Mouse (Mus musculus) lung, postnatal 10 days (tissue): ENCODE measurements at regions not wholly inside any gene's neighbourhood (a gene's known extent, or its start where the extent isn't known, plus 50 kb on each side); places are given as distances from the start of the nearest gene placed in this dataset.

Source experiments
- DNase-seq: peaks from one replicate; pipeline ENCODE4 v3.0.0; 2021

DNA sequence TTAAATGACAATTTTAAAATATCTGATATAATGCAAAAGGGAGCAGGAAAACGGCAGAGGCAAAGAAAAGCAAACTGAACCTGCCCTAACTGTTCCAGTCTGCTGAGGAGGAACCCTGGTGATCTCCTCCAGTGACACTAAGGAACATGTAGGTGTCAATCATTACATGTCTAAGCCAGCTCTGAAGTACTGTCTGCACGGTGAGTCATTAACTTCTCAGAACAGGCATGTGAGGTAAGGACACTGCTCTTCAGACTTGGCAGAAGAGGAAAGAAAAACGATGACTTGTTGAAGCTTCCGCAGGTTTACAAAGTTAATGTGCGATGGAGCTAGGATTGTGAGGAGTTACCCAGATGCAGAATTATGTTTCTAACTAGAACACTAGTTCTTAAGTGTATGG, 199.1 kb downstream of the Nuf2 start:
- no peak for DNase-seq

DNA sequence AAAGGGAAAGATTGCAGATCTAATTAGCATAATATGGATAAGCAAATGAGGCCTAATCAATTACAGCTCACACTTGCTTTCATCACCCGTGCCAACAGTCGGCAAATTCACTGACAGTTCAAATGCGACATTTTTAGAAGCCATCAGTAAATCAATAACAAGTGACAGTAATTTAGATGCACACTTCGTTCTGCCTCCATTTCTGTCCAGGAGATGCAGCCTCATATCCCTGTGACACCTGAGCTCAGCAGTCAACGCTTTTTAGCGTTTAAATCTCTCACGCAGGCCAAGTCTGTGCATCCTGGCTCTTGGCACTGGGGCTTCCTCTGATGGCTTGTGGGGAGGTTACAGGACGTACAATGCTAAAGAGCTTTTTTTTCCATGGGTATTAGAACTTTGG, 218.0 kb downstream of the Nuf2 start:
- DNase-seq = no peak

DNA sequence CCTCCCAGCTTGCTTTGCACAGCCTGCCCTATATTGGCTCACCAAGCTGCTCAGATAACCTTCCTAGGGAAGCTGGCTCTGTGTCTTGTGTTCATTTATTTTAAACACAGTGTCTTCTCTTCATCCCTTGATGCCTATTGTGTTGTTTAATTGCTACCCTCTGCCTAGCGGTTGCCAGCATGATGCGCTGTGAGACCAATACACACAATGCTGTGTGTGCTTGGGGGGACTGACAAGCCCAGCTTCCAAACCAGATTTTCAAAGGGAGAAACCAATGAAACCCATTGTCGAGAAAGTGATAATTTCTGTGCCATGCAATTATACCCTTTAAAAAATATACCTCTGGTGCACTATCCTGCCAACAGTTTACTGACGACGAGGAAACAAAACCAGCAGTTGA, 247.8 kb downstream of the Nuf2 start:
- DNase-seq = no peak

DNA sequence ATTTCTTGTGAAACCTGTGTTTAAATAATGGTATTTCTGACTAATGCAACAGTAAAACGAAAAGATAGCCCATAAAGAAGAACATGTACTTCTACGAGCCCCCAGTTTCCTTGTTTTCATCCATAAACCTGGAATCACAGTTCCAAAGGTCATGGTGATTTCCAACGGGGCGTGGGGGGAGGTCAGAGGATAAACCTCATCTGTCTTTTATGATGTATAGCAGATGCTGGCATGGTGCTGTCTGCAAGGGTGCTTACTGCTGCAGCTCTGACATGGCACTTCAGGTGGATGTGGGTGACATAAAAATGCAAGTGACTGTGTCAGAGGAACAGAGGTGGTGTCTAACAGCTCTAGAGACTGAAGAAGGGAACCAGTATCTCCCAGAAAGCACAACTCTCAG, 260.5 kb downstream of the Nuf2 start:
- no peak for DNase-seq

DNA sequence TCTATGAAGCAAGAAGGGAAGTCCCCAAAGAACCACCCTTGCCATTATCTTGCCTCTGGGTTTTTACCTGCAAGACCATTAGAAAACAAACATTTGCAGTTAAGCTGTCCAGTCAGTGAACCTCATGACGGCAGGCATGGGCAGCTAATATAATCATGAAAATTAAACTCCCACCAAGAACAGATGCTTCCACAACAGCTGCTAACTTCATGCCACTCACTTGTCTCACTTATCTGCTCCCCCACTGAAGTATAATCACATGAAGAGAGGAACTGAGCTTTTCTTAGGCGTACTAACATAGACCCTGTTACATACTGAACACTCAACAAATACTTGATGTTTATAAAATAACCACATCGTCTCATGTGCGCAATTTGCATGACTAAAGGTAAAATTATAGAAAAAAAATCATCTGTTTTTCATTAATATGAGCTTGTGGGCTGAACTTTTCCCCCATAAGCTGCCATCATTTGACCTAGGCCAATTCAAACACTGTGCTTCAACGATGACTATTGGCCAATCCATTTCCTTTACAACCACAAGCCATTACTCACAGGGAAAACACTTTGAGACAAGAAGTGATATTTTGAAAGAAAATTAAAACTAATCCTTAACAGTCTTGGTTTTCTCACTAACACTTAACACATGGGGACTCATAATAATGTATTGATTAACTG, 267.1 kb downstream of the Nuf2 start:
- no peak for DNase-seq

DNA sequence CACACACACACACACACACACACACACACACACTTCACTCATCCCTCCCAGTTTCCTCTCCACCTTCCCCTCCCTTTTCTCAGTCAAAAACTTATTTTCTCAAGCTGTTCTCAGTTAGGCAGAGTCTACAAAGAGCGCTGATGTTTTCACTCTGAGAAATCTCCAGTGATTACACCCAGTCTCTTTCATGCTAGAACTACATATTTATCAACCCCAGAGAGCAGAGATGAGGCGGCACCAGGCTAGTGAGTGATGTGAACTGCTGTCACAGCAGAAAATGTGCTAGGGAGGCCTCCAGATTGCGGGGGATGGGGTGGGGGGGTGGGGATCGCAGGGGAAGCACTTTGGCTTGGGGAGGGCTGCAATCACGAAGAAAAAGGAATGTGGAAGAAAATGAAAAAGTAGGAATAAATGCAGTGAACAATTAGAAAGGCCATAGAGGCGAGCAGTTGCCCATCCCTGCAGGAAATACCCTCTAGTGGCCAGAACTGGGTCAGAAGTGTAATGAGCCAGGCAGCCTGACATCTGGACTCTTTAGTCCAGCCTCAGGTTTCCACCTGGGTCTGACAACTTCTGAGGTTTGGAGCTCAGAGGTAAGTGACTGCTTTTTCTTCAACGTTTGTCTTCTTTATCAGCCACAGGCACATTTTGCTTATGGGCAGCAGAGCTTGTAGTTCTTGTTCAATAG, 276.9 kb downstream of the Nuf2 start:
- DNase-seq = no peak

DNA sequence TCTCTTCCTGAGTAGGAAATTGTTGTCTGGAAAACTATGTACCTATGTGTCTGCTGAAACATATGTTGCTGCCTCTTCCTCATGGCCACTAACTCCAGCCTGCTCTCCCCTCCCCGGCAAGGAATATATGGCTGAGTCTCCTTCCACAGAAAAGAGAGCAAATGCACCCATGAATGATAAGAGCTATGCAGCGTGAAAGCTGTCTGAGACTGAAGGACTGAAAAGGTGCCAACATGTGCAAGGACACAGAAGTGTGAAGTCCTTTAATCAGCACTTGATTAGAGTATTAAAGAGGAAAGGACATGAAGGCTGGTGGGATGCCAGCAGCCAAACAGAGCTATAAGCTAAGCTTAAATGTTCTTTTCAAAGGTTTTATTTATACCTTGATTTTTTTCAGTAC, 279.1 kb downstream of the Nuf2 start:
- DNase-seq = no peak

DNA sequence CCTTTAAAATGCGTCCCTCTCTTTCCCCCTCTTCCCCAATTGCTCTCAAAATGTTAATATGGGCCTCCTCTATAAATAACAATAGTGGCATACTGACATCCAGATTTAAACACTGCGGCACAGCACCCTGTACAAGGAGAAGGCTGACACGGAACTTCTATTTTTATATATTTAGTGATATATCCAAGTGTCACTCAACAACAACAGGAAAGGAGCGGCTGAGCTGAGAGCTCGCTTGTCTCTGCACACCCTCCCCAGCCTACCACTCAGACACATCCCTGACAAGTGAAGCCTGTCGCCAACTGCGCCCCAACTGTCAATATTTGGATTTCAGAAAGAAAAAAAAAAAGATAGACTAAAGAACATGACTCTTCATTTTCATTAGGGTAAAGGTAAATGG, 282.2 kb downstream of the Nuf2 start:
- DNase-seq = no peak

DNA sequence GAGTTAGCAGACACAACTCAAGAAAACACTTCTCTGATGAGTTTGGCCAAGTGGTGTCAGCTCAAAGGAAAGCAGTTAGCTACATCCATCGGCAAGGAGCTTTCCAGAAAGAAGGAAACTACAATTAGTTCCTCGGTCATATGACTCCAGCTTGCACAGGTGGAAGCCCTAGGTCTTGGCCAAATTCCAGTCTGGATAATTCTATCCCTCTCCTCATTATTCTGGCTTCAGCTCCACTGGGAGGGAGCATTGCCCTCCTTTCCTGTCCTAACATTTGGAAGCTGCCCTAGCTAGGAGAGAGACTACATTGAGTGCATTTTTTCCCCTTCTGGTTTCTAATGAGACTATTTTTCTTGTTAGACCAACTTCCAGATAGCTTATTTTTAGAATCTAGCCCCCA, 290.9 kb downstream of the Nuf2 start:
- DNase-seq = no peak

DNA sequence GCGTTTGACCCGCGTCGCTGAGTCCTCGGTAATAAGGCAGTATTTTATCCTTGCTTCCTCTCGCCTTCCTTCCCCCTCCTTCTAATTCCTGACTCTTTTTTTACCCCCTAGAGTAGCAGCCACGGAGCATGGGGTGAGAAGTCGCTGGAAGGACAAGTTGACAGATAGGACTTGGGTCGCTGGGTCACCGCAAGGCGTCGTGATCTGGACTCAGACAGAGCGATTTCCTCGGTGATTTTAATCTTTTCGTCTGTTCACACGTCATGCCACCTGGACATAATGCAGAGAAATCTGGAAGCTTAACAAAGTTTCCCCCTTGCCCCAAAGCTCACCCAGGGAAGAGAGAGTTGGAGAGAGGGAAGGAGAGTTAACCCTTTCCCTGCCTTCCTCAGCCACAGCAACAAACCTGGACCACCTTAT, 292.6 kb downstream of the Nuf2 start:
- no peak for DNase-seq

DNA sequence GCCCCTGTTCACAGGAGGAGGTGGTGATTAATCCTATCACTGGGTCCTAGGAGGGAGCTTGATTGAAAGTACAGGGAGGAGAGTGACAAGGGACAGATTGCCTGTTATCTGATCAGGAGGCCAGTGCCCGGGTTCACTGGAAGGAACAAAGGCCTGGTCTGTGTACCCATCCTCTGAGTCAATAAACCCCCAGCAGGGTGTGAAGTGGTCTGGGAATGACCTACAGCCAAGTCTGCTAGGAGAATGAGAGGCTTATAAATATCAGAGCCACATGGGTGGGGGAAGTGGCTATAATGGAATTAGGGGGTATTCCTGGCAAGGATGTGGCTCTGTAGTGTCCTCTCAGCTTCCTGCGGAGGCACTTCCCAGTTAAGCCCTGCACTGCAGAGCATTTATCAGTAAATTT, 296.0 kb downstream of the Nuf2 start:
- DNase-seq = no peak

DNA sequence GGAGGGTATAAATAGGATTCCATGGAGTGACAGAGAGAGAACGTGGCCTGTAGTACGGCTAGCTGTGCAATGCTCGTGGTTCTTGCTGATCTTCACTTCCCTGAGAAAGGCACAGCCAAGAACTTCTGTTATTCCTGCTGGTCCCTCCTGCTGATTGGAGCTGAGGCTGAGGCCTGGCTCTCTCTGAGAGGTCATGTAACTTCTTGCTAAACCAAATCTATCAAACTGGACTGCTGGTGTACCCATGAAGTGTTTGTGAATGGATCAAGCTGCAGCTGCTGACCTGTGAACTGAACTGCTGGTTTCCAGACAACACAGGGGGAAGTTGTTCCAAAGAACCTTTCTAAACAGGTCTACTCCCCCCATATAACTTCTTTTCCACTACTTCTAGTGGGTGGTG, 297.9 kb downstream of the Nuf2 start:
- no peak for DNase-seq

DNA sequence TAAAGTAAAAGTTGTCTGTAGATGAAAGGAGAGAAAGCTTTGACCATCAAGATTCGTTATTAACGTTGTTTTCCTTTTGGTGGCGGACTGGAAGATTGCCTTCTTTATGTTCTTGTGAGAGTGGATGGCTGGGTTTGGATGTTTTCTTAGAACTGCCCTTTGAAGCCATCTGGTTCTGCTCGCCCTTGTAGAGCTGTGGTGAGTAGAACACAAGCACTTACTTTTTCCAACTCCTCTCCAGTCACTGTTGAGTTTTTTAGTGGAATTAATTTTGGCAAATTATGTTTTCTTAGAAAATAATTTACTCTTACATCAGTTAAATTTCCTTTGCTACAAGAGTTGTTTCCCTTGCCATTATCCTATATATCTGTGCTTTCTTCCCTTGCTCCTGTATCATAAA, 301.2 kb downstream of the Nuf2 start:
- no peak for DNase-seq

DNA sequence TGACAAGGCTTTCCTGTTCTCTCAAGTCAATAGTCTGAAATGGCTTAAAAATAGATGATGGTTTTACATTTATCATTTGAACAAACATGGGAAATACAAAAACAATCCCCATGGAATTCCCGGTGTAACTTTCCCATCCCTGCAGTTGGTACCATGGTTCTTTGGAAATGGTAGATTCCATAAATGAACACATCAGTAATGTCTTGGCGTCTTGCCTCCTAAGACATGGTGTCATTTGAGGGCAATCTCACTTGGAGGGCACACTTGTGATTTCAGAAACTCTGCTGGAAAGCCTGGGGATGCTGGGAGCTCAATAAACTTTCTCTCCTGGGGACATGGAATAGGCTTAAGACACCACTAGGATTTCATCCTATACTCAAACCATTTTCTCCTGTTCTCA, 306.8 kb downstream of the Nuf2 start:
- no peak for DNase-seq

DNA sequence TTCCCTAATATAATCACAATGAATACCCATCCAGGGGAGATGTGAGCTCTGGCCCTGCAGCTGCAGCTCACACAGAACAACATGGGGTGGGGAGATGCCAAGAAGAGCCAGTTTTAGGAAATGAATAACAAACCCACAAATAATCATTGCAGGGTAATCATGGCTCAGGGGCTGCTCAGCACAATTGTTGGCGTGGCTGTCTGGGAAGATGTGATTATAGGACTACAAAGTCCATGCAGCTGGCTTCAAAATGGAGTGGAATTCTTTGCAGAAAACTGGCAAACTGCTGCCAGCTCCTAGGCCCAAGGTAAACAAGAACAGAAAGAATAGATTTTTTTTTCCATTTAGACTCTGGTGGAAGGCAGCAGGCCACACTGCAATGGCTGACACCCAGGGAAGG, 343.6 kb downstream of the Nuf2 start:
- DNase-seq = peak; percentile 2

DNA sequence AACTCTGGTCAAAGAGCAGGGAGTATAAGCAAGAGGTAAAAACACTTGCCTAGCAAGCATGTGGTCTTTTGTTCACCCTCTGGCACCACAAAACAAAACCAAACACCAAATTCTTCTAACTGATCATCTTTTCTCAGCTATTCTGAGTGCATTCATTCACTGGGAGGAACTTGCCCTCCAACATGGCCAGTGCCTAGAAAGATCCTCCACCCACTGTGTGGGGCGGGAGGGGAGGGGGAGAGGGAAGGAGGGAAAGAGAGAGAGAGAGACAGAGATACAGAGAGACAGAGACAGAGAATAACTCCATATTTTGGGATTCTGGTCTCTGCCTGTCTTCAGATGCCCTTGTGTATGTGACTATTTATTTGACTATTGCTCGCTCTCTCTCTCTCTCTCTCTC, 360.9 kb downstream of the Nuf2 start:
- no peak for DNase-seq

DNA sequence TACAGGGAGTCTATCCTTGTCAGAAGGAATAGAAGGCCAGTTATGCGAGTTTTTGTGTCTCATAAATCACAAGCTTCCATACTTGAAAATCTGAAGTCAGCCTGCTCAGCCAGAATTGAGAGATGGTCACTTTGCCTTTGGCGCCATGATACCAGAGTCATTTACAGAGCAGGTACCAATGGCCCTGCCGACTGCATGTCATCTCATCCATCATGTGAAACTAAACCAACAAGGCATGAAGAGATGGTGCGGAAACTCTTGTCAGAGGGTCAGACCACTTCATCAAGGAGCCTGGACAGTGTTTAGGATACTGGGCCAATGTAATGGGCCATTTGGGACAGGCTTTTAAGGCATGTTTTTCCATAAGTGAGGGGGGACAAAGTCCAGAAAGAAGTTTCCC, 363.2 kb downstream of the Nuf2 start:
- no peak for DNase-seq

DNA sequence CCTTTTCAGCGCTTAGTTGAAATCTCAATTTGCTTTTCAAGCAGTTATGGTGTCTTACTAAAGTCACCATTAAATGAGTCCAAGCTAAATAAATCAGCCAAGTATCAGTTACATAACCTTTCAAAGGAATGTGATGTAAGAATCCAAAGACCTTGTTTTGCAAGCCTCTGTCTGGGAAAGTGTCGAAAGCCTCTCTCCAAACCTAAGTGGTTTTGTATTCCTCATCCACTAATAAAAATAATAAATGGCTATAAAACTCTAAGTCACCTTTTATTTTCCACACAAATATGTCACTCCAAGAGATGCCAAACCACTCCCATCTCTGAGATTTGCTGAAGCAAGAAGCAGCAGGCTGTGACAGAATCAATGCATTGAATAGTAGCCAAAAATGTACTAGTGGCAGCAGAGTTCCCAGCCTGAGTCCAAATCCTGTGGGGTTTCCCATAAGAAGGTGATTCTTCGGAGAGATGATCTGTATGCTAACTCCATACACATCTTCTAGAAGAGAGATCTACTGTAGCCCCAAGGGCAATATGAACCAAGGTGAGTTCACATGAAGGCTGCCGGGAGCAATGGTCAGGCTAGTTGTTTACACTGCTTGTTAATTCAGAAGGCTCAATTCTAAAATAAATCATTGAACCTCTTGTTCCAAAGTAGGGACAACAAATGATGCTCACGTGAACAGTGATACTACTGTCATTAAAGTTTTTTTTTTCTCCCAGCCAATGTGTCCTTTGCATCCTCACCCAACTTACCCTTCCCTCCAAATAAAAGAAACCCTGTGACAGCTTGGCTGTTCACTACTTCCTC, 365.0 kb downstream of the Nuf2 start:
- peak; percentile 24 for DNase-seq

DNA sequence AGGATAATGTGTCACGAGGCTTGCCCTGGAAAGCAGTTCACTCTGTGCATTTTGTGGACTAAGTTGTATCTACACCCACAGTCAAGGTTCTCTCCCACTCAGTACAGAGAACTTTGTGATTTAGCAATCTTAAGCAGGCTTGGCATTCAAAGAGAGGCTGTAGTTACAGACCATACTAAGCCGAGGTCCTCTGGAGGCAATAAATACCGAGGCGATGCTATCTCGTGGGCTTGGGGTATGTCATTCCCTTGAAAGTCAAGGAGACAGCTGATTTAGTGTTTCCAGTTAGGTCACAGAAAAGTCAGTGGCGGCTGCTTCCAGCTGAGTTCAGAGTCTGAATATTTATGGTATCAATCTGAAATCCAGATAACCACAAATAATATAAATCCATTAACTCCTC, 370.4 kb downstream of the Nuf2 start:
- no peak for DNase-seq

DNA sequence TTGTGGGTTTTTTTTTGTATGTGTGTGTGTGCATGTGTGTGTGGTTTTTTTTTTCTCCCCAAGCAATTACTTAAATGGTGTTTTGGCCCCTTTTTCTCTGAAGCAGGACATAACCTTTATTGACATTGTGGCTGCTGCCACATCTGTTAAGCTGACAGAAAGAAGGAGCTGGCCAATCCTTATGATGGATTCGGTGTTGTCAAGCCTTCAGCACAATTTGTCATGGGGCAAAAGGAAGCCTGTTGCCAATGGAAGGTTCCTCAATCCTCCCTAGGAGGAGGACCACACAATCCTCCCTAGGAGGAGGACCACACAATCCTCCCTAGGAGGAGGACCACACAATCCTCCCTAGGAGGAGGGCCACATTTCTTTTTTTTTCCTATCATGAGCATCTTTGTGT, 371.0 kb downstream of the Nuf2 start:
- no peak for DNase-seq

DNA sequence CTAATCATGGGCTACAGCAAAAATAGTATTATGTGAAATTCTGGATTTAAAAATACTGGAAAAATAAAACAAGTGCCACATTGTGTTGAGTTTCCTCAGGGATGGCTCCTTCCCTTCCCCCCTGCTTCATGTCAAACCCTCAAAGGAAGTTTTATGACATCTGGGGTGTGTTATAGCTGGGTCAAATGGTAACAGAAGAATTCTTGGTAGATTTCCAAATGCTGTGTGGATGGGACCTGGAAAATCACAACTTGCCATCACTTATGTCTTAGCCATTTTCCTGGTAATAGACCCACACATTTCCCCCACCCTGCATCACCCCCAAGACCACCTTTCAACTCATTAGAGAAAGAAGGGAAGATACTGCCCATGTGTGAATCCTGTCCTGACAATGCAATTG, 371.5 kb downstream of the Nuf2 start:
- DNase-seq = no peak

DNA sequence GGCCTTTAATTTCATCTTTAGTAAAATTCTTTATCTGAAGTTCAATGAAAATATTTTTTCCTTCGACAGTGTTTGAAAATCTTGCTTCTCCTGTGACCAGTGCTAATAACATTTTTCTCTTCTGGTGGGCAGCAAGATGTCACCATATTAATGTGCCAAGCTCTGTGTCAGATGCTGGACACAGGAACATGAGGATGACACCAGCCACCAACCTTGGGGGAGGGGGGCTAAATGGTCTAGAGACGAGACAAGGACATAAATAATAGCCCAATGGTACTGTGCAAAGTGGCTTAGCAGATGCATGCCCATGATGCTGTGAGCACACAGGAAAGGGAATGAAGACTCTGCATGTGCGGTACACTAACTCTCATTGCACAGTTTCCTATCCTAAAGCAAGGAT, 373.8 kb downstream of the Nuf2 start:
- no peak for DNase-seq

DNA sequence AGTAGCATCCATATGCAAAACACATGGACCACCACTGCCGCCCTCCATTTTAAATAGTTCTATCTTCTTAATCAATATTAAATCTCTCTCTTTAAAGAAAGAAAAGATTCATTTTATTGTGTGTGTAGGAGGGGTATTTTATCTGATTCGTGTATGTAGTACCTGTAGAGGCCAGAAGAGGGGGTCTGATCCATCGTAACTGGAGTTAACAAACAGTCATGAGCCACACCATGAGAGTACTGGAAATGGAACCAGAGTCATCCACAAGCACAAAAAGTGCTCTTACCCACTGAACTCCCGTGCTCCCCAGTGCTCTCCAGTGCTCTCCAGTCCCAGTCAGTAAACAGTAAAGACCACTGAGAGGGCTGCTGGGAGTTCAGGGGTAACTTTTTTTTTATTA, 374.4 kb downstream of the Nuf2 start:
- no peak for DNase-seq
